Mouse (Mus musculus): ENCODE measurements at regions not wholly inside any gene's neighbourhood (a gene's known extent, or its start where the extent isn't known, plus 50 kb on each side); places are given as distances from the start of the nearest gene placed in this dataset.

GRCm38 (mm10) chr10:91367488-91367887, 186.4 kb upstream of the Tmpo start:
- TF ChIP-seq TAL1 (IDR thresholded peaks at IDR 0.05; ENCODE audit: low read length) (no peak), GATA1 (IDR thresholded peaks at IDR 0.05; ENCODE audit: low read length) (no peak)
